Mouse (Mus musculus) gastrocnemius, adult 2 months (tissue): ENCODE results near the gene Elavl1. TPM values are rescaled to one million over a fixed set of nuclear protein-coding genes. Genes with fewer than 3 reads are reported as not detected.

Experiments
- DNase-seq: peaks from one replicate; pipeline ENCODE4 v3.0.0; 2022
- H3K27ac ChIP-seq: fragments of 200-600 bp; 2 replicates; pipeline ENCODE4 v1.8.1; 2022; ENCODE audit warnings: mild to moderate bottlenecking
- H3K4me3 ChIP-seq: fragments of 200-600 bp; 2 replicates; pipeline ENCODE4 v1.8.1; 2022; ENCODE audit warnings: mild to moderate bottlenecking, moderate library complexity
- CTCF ChIP-seq: fragments of 200-600 bp; IDR thresholded peaks from 2 replicates; pipeline ENCODE4 v1.8.1; 2022; ENCODE audit warnings: antibody characterized with exemption, mild to moderate bottlenecking, moderate library complexity
- intact Hi-C: fragments of 180-260 bp; cut with DNase I; formaldehyde crosslinking; loops from one replicate; pipeline ENCODE4 v1.15.1; 2025
- total RNA-seq, 2 experiments: library from RNA; stranded (reverse); gene quantifications; 2 replicates each; pipeline ENCODE4 v1.2.3; 2021

Gene Elavl1
- total RNA-seq, 2 experiments from 2014 or later, result 46.4 to 49.8 TPM

DNA sequence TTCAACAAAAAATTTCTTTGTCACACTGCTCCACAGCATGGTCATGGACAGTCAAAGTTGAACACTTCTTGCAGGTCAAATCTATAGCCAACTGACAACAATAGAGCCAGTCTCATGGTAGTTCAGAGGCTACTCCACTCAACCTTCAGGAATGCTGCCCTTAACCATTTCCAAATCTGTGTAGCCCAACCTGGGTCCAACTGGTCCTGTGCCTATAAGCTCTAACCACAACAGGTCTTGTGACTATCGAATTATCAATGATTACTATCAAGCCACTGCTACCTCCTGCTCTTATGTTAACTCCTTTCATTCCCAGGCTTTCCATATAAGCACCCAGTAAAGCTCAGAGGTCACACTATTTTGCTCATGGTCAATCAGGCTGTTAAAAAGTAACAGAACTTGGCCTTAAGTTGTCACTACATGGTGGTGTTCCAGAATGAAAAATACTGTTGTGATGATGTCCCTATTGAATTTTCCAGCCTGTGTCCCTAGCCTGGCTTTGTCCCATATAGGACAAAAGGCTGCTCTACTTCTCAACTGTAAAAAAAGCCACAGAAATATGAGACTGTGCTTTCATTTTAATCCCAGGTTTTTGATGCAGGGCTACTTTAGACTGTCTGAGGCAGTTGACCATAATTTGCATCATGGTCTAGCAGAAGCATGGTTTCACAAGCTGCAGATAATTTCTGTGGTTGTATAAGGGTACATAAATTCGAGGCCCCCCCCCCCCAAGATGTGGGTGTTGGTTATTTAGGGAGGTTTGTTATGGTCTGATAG is 6.2 kb downstream of the Elavl1 start:
- TF ChIP-seq CTCF, result no peak
- H3K4me3 ChIP-seq, result no peak overlapping the region
- H3K27ac ChIP-seq, result peak overlapping the region; percentile 54
- no peak for DNase-seq
- intact Hi-C loops, result no loop called here

DNA sequence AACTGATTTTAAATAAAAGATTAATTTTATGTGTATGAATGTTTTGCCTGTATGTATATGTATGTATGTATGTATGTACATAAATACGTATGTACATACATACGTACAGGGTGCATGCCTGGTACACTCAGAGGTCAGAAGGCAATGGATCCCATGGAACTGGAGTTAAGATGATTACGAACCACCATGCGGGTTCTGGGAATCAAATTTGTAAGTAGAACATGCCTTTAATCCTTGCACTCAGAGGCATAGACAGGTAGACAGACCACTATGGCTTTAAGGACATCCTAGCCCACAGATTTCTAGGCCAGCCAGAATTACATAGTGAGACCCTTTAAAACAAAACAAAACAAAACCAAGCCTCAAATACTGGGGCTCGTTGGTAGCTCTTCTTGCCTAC is 7.1 kb downstream of the Elavl1 start:
- no peak for TF ChIP-seq CTCF
- no peak overlapping the region for H3K4me3 ChIP-seq
- intact Hi-C loops, result no loop called here
- no peak for DNase-seq
- no peak overlapping the region for H3K27ac ChIP-seq

DNA sequence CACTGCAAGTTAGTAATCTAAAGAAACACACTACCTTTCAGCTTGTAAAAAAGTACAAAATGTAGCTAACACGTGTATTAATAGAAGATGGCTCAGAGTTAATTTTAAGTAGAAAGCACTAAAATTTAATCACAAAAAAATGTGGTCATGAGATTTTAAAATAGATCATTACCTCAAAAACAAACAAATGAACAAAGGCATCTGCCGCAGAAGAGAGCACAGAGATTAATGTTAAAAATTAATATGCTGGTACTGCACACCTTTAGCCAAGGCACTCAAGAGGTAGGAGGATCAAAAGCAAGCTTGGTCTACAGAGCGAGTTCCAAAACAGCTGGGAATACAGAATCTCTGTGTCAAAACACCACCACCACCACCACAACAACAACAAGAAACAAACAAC is 10.4 kb downstream of the Elavl1 start:
- H3K4me3 ChIP-seq, result no peak overlapping the region
- TF ChIP-seq CTCF, result no peak
- DNase-seq, result no peak
- intact Hi-C loops, result no loop called here
- no peak overlapping the region for H3K27ac ChIP-seq

DNA sequence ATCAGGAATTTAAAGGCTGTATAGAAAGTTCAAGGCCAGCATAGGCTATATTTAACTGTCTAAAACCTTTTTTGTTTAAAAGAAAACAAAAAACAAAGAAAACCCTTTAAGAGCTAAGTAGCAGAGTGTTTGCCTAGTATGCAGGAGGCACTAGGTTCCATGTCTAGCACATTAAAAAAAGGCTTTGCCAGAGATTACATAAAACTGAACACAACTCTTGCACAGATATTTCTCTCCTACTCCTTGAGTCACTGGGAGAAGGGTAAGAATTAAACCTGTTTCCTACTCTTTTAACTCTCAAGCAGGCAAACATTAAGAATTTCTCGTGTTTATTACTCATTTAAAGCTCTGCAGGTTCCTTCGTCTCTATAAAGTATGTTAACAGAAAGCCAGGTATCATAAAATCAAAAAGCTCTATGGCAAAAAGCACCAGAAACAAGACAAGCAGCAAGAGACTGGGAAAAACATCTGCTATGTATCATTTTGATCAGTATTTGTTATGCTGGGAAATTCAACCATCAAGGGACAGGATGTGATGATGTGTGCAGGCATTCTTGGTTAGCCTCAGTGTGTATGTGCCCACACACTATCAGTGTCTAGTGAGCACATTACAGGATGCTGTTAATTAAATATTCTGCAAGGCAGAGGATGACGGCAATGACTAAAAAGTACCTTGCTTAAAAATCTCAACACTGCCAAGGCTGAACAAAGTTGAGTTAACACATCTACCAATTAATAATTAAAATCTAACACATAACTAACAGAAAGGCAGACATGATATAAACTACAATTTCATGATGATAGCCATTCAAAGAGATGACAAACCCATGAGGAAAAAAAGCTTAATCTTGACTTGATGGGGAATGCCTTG is 11.7 kb downstream of the Elavl1 start:
- no peak overlapping the region for H3K4me3 ChIP-seq
- no peak for TF ChIP-seq CTCF
- intact Hi-C loops, result no loop called here
- no peak for DNase-seq
- H3K27ac ChIP-seq, result peak overlapping the region; percentile 46; the same call in 1 of the 2 replicates

DNA sequence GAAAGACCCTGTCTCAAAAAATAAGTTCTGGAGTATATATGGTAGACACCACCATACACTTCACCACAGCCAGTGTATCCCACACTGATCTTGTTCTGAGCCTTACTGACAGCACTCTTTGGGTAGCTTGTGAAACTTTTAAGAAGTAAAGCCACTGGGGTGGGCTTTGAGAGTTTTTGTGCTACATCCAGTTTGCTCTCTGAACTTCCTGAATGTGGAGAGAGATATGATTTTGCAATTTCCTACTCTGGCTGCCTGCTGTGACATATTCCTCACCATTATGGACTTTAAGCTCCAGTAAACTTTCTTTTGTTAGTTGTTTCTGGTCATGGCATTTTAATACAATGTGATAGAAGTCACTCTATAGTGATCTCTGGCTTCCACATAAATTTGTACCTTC is 13.1 kb downstream of the Elavl1 start:
- H3K27ac ChIP-seq, result no peak overlapping the region

DNA sequence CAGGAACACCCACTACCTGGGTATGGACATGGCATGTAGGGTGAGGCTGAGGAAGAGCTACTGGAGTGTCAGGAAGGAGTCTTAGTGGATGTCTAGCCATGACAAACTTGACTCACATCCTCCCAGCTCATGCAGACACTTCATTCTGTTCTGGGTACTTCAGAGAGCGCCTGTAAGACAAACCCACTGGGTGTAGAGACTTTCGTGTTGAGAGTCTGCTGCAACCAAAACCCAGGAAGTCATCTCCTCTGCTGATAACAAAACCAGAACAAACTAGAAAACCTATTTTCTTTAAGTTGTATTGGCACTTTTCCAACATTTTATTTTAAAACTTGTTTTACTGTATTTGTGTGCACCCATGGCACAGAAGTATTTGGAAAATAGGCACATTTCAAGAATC is 19.4 kb downstream of the Elavl1 start:
- no peak overlapping the region for H3K4me3 ChIP-seq
- no peak for DNase-seq
- TF ChIP-seq CTCF, result no peak
- intact Hi-C loops, result no loop called here
- H3K27ac ChIP-seq, result no peak overlapping the region

More for the DNA sequence above, 13.1 kb downstream of the Elavl1 start:
- H3K4me3 ChIP-seq, result no peak overlapping the region
- no peak for TF ChIP-seq CTCF
- intact Hi-C loops, result no loop called here
- DNase-seq, result no peak

DNA sequence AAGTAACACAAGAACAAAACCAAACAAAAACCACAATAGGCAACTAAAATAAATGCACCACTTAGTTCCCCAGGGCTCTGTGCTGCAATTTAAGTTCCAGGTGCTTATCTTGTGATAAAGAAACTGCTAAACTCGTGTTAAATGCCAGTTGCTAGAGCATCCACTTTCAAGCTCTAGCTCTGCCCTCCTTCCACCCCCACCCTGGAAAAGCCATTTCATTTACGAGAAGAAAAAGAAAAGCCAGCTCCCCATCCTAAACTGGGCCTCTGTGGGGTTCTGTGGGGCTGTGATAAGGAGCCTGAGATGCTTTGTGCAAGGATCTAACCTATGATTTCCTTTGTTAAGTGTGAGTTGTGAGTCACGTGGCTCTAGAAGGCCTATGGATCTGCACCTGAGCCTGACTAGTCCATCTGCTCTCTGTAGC is 21.1 kb downstream of the Elavl1 start:
- intact Hi-C loops, result no loop called here
- no peak overlapping the region for H3K27ac ChIP-seq
- H3K4me3 ChIP-seq, result no peak overlapping the region
- TF ChIP-seq CTCF, result no peak
- no peak for DNase-seq

DNA sequence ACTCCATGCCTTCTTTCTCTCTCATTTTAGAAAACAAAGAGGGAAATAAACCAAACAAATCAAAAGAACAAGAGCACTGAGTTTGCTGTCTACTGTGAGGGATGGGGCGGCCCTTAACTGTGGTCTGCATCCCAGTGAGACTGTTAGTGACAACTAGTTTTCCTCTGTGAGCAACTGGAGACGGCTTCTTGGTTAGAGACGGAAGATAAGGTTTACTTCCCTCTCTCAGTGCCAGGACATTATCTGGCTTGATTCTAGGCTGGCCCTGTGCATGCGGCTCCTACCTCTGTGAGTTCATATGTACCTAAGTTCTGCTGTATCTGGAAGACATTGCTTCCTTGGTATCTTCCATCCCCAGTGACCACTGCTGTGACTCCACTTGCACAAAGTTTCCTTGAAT is 27.4 kb downstream of the Elavl1 start:
- no peak for TF ChIP-seq CTCF
- no peak for DNase-seq
- no peak overlapping the region for H3K4me3 ChIP-seq
- intact Hi-C loops, result no loop called here
- H3K27ac ChIP-seq, result no peak overlapping the region

DNA sequence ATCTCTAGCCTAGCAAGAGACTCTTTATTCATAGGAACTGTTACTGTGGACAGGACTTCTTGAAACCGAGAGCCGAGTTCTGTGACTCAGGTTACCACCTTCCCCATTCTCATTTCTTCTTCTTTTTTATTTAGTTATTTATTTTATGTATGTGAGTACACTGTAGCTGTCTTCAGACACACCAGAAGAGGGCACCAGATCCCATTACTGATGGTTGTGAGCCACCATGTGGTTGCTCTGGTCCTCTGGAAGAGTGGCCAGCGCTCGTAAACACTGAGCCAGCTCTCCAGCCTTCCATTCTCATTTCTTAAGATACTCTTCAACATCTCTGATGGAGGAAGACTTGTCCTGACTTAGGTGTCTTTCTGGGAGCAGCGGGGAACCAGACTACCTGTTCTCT is 32.5 kb downstream of the Elavl1 start:
- no peak overlapping the region for H3K27ac ChIP-seq
- intact Hi-C loops, result no loop called here
- H3K4me3 ChIP-seq, result no peak overlapping the region
- no peak for DNase-seq
- TF ChIP-seq CTCF, result peak; percentile 54

DNA sequence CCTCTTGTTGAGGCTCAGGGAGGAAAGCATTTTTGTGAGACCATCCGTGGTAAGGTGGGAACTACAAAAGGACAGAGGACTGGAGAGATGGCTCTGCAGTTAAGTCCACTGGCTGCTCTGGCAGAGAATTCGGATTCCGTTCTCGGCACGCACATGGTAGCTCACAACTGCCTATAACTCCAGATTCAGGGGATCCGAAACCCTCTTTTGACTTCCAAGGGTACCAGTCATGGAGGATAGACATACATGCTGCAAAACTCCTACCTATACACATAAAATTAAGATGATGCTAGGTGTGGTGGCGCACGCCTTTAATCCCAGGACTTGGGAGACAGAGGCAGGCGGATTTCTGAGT is 49.1 kb downstream of the Elavl1 start:
- DNase-seq, result no peak
- intact Hi-C loops, result loop anchor here (2.0 kb wide), 1 partner anchor 47 kb away; no protein-coding TSS in a partner anchor
- Histone ChIP-seq H3K27ac (peak overlapping the region; percentile 93), H3K4me3 (peak overlapping the region; percentile 75)
- TF ChIP-seq CTCF, result no peak

DNA sequence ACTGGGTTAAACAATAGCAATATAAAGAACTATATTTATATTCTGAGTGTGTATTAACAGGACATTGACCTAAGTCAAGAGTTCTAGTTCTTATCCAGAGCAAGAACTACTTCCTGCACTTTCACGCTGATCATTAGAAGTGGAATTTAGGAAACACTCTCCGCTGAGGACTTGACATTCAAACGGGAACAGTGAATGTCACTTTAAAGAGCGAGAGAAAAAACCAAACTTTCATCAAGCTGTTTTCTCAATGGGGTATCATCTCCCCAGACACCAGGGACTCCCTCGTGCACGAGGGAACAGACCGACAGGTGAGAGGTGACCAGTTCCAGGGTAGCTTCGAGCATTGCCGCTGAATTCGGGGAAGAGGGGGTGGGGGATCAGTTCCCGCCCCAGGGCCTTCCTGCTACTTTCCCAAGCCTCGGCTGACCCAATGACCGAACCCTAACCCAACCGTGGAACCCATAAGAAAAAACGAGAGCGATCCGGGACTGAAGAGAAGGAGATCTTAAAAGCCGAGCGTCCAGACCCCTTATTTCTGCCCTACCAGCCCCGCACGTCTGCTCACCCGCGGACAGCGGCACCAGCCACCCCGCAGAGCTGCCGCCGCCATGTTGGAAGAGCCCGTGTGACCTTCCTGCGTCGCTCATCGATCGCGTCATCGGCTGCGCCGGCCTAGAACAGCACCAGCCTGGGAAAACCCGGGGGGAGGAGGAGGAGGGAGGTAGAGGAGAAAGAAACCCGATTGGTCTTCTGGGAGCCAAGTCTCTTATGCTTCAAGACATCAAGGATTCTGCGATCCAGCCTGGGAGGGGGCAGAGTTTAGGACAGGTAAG is 49.7 kb downstream of the Elavl1 start, which contains the start of gene Timm44:
TSS of gene Timm44 (minus strand) at position 639 of the 836 bp plus-strand sequence.
- intact Hi-C loops, result loop anchor here (2.0 kb wide), 3 partner anchors 15 to 47 kb away; partner anchors contain the start of genes Gm49320 and Map2k7
- DNase-seq, result peak; percentile 96
- H3K27ac ChIP-seq, result peak within 1 kb of the TSS; percentile 93
- H3K4me3 ChIP-seq, result peak within 1 kb of the TSS; percentile 75
- no peak for TF ChIP-seq CTCF

DNA sequence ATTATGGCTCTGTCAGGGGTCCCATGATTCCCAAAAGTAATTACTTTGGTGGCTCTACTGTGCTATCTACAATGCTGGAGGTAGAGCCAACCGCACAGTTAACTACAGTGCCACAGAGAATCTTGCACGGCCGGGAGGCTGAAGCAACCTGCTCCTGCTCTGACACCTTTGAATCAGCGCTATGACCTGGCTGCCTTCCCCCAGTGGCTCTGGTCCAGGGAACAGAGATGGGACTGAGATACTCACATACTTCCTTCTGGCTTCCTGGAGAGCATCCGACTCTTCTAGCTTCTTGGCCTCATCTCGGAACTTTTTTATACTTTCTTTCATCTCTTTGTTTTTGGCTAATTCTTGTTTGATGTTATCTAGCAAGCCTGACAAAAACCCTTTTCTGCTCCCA is 55.6 kb downstream of the Elavl1 start:
- DNase-seq, result peak; percentile 65
- TF ChIP-seq CTCF, result no peak
- Histone ChIP-seq H3K4me3 (no peak overlapping the region), H3K27ac (no peak overlapping the region)
- intact Hi-C loops, result no loop called here

DNA sequence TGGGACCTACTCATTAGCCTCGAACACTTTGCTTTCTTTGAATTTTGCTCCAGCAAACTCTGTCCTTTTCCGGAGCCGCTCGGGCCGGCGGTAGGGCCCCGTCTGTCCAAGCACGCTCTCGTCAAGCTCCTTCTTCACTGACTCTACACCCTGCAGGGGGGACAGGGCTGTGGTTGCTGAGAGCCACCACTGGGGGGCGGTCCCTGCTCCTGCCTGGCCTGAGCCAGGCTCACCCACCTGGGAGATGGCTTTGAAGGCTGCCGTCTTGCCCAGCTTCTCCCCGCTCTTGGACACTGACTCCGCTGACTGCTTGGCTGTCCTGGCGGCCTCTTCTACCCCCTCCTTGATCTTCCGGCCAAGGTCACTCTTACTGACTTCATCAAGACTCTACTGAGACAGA is 57.6 kb downstream of the Elavl1 start:
- no peak overlapping the region for H3K4me3 ChIP-seq
- intact Hi-C loops, result no loop called here
- no peak overlapping the region for H3K27ac ChIP-seq
- peak; percentile 66 for DNase-seq
- TF ChIP-seq CTCF, result peak; percentile 64
